Mouse (Mus musculus) urinary bladder, postnatal 36 days (tissue): Measurements from ENCODE around the gene OR5BS1P.
"Not testable (repeated sequence)": the region's sequence is repeated elsewhere in the genome, so short reads cannot be mapped to it uniquely, and the experiment has no call there.

Experiments
- DNase-seq, 2 experiments: peaks; one replicate each; pipeline ENCODE4 v3.0.0; 2022; ENCODE audit warnings: low spot score in 2 of 2, mixed read lengths in 1 of 2

OR5BS1P gene

GRCm38 (mm10) chr15:98469596-98469995 lies at the start of gene OR5BS1P:
TSS of gene OR5BS1P (plus strand) at chr15:98469896.
- no peak for DNase-seq

DNA sequence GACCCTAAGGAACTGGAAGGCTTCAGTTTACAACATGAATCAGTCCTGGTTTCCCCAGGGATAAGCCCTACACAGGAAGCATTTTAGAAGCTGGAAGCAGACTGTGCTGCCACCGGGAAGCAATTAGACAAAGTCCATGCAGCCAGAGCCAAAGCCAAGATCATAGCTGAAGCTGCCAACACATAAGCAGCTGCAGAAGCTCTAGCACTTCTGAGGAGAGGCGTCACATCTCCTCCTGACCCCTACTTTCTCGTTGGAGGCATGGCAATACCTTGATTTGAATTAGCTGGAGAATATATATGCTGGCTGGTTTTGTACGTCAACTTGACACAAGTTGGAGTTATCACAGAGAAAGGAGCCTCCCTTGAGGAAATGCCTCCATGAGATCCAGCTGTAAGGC lies 48.8 kb upstream of the OR5BS1P start:
- DNase-seq, result no peak

- DNase-seq, result no peak
These were observed 45.4 kb upstream of the OR5BS1P start for GRCm38 (mm10) chr15:98424326-98424725.

- DNase-seq, result no peak
These were observed 44.9 kb upstream of the OR5BS1P start for GRCm38 (mm10) chr15:98424753-98425152.

- DNase-seq, result no peak
These were observed 44.5 kb upstream of the OR5BS1P start for GRCm38 (mm10) chr15:98425188-98425587.

GRCm38 (mm10) chr15:98430925-98431324 lies 38.8 kb upstream of the OR5BS1P start, which contains the start of gene Olfr282:
TSS of gene Olfr282 (plus strand) at chr15:98431225.
- DNase-seq, result not testable (repeated sequence)

GRCm38 (mm10) chr15:98444561-98444960 lies 25.1 kb upstream of the OR5BS1P start:
- DNase-seq, result no peak

- no peak for DNase-seq
These were observed 21.2 kb upstream of the OR5BS1P start for GRCm38 (mm10) chr15:98448521-98448920.

DNA sequence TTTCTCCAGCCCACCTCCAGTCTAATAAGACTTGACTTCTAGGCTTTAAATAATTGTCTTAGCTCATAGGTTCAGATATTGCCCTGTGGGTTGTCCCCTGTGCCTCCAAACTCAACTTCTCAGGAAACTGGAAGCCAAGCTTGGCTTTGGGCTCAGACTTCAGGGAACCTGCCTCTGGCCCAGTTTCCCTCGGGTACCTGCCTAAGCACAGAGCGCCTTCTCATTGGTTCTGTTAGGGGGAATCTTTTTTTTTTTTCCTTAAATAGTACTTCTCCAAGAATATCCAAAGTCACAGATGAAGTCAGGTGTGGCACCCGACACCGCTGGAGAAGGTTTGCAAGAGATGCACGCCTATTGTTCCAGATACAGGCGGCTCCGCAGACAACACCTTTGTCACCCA lies 17.4 kb upstream of the OR5BS1P start, which contains the start of gene Olfr281:
Olfr281 (plus strand) TSS at position 301 of the 400 bp plus-strand sequence.
- DNase-seq, result no peak

- no peak for DNase-seq
These were observed 1.8 kb downstream of the OR5BS1P start for GRCm38 (mm10) chr15:98471539-98471938.

GRCm38 (mm10) chr15:98474958-98475357 lies 5.3 kb downstream of the OR5BS1P start:
- no peak for DNase-seq

GRCm38 (mm10) chr15:98475382-98475781 lies 5.7 kb downstream of the OR5BS1P start:
- DNase-seq, result peak; percentile 25 to 33

DNA sequence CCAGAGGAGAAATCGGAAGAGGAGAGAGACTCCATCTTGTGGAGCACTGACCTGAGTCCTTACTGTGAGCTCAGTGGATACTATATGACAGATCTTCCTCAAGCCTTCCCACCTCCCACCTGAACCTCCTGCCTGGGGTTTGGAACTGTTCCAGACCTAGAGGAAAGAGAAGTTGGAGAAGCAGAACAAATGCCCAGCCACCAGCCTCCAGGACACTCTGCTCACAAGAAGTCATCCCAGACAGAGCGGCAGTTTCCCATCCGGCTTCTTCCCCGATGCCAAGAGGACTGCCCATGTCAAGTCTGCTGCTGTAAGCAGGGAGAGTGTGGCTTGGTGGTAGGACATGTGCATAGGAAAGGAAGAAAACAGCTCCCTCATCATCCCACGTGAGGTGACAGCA lies 6.6 kb downstream of the OR5BS1P start:
- no peak for DNase-seq

- no peak for DNase-seq
These were observed 9.9 kb downstream of the OR5BS1P start for GRCm38 (mm10) chr15:98479568-98480102.

DNA sequence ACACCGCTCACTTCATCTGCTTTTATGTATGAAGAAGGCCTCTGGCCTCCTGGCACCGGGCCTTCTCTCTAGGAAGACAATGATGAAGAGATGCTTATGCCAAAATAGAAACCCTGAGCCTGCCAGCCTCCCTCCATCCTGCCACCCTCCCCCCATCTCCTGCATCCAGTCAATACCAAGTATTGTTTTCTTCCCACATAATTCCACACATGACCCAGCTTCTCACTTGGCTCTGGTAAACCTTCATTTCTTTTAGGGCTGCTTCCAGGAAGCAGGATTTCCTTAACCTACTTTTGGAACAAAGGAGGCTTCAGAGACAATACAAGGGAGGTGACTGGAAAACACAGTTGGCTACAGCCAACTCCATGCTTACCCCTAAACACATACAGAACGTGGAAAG lies 13.0 kb downstream of the OR5BS1P start, which contains the start of gene Lalba:
Lalba (minus strand) TSS at position 21 of the 400 bp plus-strand sequence.
- DNase-seq, result no peak

DNA sequence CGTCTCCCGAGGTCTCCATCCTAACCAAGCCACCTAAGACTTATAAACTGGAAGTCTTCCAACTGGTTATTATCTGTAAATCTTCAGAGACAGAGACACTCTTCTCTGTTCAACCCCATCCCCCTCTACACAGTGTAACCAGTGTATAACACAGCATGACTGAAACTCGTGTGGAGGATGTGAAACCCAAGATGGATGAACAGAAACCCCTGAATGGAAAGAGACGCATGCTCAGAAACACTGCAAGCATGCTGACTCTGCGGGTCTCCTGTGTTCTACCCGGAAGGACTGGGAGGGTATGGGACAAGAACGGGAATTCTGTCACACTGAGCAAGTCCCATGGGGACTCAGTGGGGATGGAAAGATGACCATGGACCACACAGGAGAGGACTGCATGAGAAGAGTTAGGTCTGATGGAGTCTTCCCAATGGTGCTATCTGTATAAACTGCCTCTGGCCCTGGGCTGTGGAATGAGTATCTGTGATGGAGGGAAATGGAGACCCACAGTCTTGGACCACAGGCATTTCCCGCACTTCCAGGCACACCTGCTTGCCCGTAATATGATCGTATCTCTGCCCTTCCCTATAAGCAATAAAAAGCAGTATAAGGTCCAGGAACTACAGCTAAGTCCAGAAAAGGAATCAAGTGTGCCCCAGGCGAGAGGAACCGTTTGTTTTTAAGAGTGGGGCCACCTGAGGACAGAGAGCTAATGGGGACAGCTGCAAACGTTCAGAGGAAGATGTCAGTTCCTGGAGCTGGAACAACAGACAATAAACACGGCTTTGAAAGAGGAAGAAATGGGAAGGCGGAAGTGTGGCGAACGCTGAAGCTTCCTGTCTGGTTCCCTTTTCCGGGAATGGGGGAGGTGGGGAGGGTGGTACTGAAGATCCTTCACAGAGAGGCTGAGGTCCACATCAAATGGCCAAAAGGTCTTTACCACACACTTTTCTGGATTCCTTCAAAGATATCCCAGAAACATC lies 14.5 kb downstream of the OR5BS1P start:
- DNase-seq, result peak; percentile 19 to 23

- DNase-seq, result no peak
These were observed 16.8 kb downstream of the OR5BS1P start for GRCm38 (mm10) chr15:98486433-98487021.

DNA sequence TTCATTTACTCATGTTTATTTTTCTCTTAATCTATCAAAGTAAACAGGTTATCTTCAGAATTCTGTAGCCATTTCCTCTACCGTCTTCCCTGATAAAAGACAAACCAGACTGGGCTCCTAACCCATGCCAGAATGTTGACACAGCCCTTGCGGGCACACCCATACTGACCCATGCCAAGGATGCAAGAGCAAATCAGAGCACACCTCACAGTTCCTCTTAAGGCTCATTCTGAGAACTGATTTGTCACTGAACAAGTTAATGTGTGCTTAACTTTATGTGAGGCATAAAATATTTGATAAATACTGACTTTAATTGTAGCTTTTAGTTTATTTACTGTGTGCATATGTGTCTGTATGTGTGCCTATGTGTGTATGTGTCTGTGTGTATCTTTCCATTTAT lies 21.6 kb downstream of the OR5BS1P start:
- DNase-seq, result peak in 1 of 2 experiments; percentile 19

DNA sequence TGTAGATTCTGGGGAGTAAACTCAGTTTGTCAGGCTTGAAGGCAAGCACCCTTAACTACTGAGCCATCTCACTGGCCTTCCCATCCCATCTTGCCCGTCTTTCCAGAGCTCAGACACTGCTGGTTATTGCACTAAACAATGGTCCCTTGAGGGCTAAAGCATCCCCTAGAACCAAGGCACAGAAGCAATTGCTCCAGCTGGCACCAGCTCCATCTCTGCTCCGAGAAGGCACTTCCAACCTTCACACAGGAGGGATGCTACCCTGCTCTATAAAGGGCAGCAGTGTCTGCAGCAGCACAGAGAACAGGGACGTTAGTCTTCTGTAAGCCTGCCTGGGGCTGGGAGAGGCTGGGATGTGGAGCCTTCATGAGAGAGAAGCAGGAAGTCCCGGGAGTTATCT lies 22.4 kb downstream of the OR5BS1P start, which contains the start of gene Olfr279:
Olfr279 (plus strand) TSS at position 301 of the 400 bp plus-strand sequence.
- DNase-seq, result no peak

DNA sequence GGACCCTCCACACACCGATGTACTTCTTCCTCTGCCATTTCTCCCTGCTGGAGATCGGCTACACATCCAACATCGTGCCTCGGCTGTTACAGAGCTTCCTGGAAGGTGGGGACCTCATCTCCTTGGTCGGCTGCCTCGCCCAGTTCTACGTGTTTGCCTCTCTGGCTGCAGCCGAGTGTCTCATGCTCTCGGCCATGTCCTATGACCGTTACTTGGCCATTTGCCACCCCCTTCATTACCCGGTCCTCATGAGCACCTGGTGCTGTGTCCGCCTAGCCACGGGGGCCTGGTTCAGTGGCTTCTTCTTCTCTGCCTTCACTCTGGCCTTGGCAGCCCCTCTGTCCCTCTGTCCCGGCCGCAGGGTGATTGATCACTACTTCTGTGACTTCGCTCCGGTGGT lies 27.9 kb downstream of the OR5BS1P start:
- DNase-seq, result no peak

DNA sequence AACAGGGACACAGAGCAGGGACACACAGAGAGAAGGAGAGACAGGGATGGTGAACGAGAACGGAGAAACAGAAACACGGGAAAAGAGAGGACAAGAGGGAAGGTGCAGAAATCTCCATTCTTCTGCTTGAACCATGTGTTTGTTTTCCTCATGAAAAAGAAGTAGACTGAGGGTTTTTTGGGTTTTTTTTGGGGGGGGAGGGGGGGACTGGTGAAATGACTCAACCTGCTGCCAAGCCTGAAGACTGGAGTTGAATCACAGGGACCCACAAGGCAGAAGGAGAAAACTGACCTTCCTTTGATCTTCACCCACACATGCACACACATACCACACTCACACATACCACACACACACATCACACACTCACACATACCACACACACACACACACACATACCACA lies 33.6 kb downstream of the OR5BS1P start:
- no peak for DNase-seq

DNA sequence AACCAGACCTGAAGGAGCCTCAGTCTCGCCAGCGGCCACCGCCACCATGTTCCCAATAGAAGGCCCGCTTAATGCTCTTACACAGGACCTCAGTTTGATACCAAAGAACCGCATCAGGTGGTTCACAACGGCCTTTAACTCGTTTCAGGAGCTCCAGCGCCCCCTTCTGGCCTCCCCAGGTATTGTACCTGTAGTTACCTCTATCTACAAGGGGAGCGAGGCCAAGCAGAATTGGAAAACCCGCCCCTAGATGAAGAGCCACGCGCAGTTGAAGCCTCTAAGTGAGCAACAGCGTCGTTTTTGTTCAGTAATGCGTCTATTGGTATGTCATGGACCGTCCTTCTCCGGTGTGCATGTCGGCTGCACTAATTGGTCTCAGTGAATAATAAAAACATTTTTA lies 34.8 kb downstream of the OR5BS1P start:
- peak; percentile 46 to 52 for DNase-seq
